Mouse (Mus musculus): Measurements from ENCODE around the gene Fancl. TPM values are rescaled to one million over a fixed set of nuclear protein-coding genes. Genes with fewer than 3 reads are reported as not detected.
A peak's percentile ranks its signal among the peaks of the same experiment; 100 is the strongest.
"Not testable (repeated sequence)": the region's sequence is repeated elsewhere in the genome, so short reads cannot be mapped to it uniquely, and the experiment has no call there.

Gene Fancl
- 10.1 and 10.5 TPM in 2 replicates for polyA plus RNA-seq (2011; ENCODE audit: insufficient read length, low read depth, missing spikeins)

GRCm38 (mm10) chr11:26385971-26386370 lies at the start of gene Fancl:
Gene Fancl (plus strand): TSS chr11:26386135.
- TF ChIP-seq CTCF (IDR thresholded peaks at IDR 0.05; ENCODE audit: borderline replicate concordance, insufficient read depth, low read length) (no peak), POLR2A (IDR thresholded peaks at IDR 0.05; ENCODE audit: low read depth, low read length) (no peak)
- no peak within 1 kb of the TSS for H3K27ac ChIP-seq (ENCODE audit: insufficient read depth, low read length)
- H3K4me3 ChIP-seq (ENCODE audit: insufficient read depth, low read length), result peak within 1 kb of the TSS; percentile 80
- no peaks in the 10 kb centered on the region for H3K4me1 ChIP-seq (ENCODE audit: control insufficient read depth, insufficient read depth, low read length)

GRCm38 (mm10) chr11:26336848-26337247 lies 49.1 kb upstream of the Fancl start:
- Histone ChIP-seq H3K4me1 (ENCODE audit: control insufficient read depth, insufficient read depth, low read length) (no peaks in the 10 kb centered on the region), H3K4me3 (ENCODE audit: insufficient read depth, low read length) (no peak overlapping the region), H3K27ac (ENCODE audit: insufficient read depth, low read length) (no peak overlapping the region)
- TF ChIP-seq POLR2A (IDR thresholded peaks at IDR 0.05; ENCODE audit: low read depth, low read length) (no peak), CTCF (IDR thresholded peaks at IDR 0.05; ENCODE audit: borderline replicate concordance, insufficient read depth, low read length) (no peak)

- H3K4me3 ChIP-seq (ENCODE audit: insufficient read depth, low read length), result not testable (repeated sequence)
These were observed 15.8 kb upstream of the Fancl start for GRCm38 (mm10) chr11:26370176-26370575.

GRCm38 (mm10) chr11:26371980-26372379 lies 14.0 kb upstream of the Fancl start:
- H3K4me1 ChIP-seq (ENCODE audit: control insufficient read depth, insufficient read depth, low read length); H3K4me3 ChIP-seq (ENCODE audit: insufficient read depth, low read length); H3K27ac ChIP-seq (ENCODE audit: insufficient read depth, low read length): not testable (repeated sequence)

More at GRCm38 (mm10) chr11:26370176-26370575, 15.8 kb upstream of the Fancl start:
- not testable (repeated sequence) for H3K4me1 ChIP-seq (ENCODE audit: control insufficient read depth, insufficient read depth, low read length); H3K27ac ChIP-seq (ENCODE audit: insufficient read depth, low read length)

GRCm38 (mm10) chr11:26374132-26374531 lies 11.8 kb upstream of the Fancl start:
- TF ChIP-seq CTCF (IDR thresholded peaks at IDR 0.05; ENCODE audit: borderline replicate concordance, insufficient read depth, low read length) (no peak), POLR2A (IDR thresholded peaks at IDR 0.05; ENCODE audit: low read depth, low read length) (no peak)
- H3K4me1 ChIP-seq (ENCODE audit: control insufficient read depth, insufficient read depth, low read length), result no peaks in the 10 kb centered on the region
- H3K27ac ChIP-seq (ENCODE audit: insufficient read depth, low read length), result no peak overlapping the region
- H3K4me3 ChIP-seq (ENCODE audit: insufficient read depth, low read length), result no peak overlapping the region

- TF ChIP-seq POLR2A (IDR thresholded peaks at IDR 0.05; ENCODE audit: low read depth, low read length), result no peak
- TF ChIP-seq CTCF (IDR thresholded peaks at IDR 0.05; ENCODE audit: borderline replicate concordance, insufficient read depth, low read length), result no peak
- Histone ChIP-seq H3K4me3 (ENCODE audit: insufficient read depth, low read length) (no peak overlapping the region), H3K27ac (ENCODE audit: insufficient read depth, low read length) (no peak overlapping the region), H3K4me1 (ENCODE audit: control insufficient read depth, insufficient read depth, low read length) (no peaks in the 10 kb centered on the region)
These were observed 7.9 kb upstream of the Fancl start for GRCm38 (mm10) chr11:26378074-26378473.

- Histone ChIP-seq H3K27ac (ENCODE audit: insufficient read depth, low read length) (no peak overlapping the region), H3K4me1 (ENCODE audit: control insufficient read depth, insufficient read depth, low read length) (no peaks in the 10 kb centered on the region), H3K4me3 (ENCODE audit: insufficient read depth, low read length) (no peak overlapping the region)
- TF ChIP-seq CTCF (IDR thresholded peaks at IDR 0.05; ENCODE audit: borderline replicate concordance, insufficient read depth, low read length) (no peak), POLR2A (IDR thresholded peaks at IDR 0.05; ENCODE audit: low read depth, low read length) (no peak)
These were observed 4.4 kb upstream of the Fancl start for GRCm38 (mm10) chr11:26381499-26381898.

GRCm38 (mm10) chr11:26386678-26387077 lies 743 bp downstream of the Fancl start:
- Histone ChIP-seq H3K27ac (ENCODE audit: insufficient read depth, low read length) (no peak overlapping the region), H3K4me1 (ENCODE audit: control insufficient read depth, insufficient read depth, low read length) (no peaks in the 10 kb centered on the region), H3K4me3 (ENCODE audit: insufficient read depth, low read length) (peak overlapping the region; percentile 80)
- TF ChIP-seq POLR2A (IDR thresholded peaks at IDR 0.05; ENCODE audit: low read depth, low read length) (no peak), CTCF (IDR thresholded peaks at IDR 0.05; ENCODE audit: borderline replicate concordance, insufficient read depth, low read length) (no peak)

GRCm38 (mm10) chr11:26387087-26387611 lies 1.2 kb downstream of the Fancl start:
- peak; percentile 33; the same call in 1 of the 2 replicates for TF ChIP-seq CTCF (IDR thresholded peaks at IDR 0.05; ENCODE audit: borderline replicate concordance, insufficient read depth, low read length)
- peak; percentile 72 for TF ChIP-seq POLR2A (IDR thresholded peaks at IDR 0.05; ENCODE audit: low read depth, low read length)
- Histone ChIP-seq H3K4me1 (ENCODE audit: control insufficient read depth, insufficient read depth, low read length) (no peaks in the 10 kb centered on the region), H3K4me3 (ENCODE audit: insufficient read depth, low read length) (peak overlapping the region; percentile 80), H3K27ac (ENCODE audit: insufficient read depth, low read length) (peak overlapping the region; percentile 69)

GRCm38 (mm10) chr11:26395561-26395960 lies 9.6 kb downstream of the Fancl start:
- no peak overlapping the region for H3K27ac ChIP-seq (ENCODE audit: insufficient read depth, low read length)
- H3K4me3 ChIP-seq (ENCODE audit: insufficient read depth, low read length), result no peak overlapping the region
- no peaks in the 10 kb centered on the region for H3K4me1 ChIP-seq (ENCODE audit: control insufficient read depth, insufficient read depth, low read length)
- TF ChIP-seq POLR2A (IDR thresholded peaks at IDR 0.05; ENCODE audit: low read depth, low read length) (no peak), CTCF (IDR thresholded peaks at IDR 0.05; ENCODE audit: borderline replicate concordance, insufficient read depth, low read length) (no peak)

- Histone ChIP-seq H3K27ac (ENCODE audit: insufficient read depth, low read length) (no peak overlapping the region), H3K4me3 (ENCODE audit: insufficient read depth, low read length) (no peak overlapping the region), H3K4me1 (ENCODE audit: control insufficient read depth, insufficient read depth, low read length) (no peaks in the 10 kb centered on the region)
- no peak for TF ChIP-seq CTCF (IDR thresholded peaks at IDR 0.05; ENCODE audit: borderline replicate concordance, insufficient read depth, low read length)
- no peak for TF ChIP-seq POLR2A (IDR thresholded peaks at IDR 0.05; ENCODE audit: low read depth, low read length)
These were observed 27.0 kb downstream of the Fancl start for GRCm38 (mm10) chr11:26412972-26413371.
